Mouse (Mus musculus): ENCODE measurements around the gene Agfg1.

DNA sequence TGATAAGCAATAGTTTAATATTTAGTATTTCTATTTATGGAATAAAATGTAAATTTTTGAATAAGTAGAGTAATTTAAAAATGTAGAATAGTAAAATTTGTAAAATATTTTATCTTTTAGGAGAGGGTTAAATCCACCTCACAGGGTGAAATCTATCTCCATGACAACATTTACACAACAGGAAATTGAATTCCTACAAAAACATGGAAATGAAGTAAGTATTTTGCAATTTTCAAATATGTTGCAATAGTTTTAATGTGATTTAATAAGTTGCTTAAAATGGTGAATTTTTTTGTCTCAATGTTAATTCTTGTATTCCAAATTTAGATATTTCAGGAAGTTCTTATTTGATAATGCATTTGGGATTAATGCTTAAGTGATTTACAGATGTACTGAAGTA, 19.0 kb downstream of the Agfg1 start:
- TF ChIP-seq CTCF (IDR thresholded peaks at IDR 0.05; ENCODE audit: low read depth) (no peak), EP300 (optimal IDR thresholded peaks at IDR 0.05) (no peak)
